Mouse (Mus musculus) MEL-GATA-1-ER (cell line): ENCODE data around the gene Xpnpep3.
A peak's percentile ranks its signal among the peaks of the same experiment; 100 is the strongest.

Experiments used
- DNase-seq: peaks from one replicate; pipeline ENCODE4 v3.0.0-alpha.2; 2012; ENCODE audit warnings: low read depth; ENCODE audit errors: extremely low read depth

Gene Xpnpep3

DNA sequence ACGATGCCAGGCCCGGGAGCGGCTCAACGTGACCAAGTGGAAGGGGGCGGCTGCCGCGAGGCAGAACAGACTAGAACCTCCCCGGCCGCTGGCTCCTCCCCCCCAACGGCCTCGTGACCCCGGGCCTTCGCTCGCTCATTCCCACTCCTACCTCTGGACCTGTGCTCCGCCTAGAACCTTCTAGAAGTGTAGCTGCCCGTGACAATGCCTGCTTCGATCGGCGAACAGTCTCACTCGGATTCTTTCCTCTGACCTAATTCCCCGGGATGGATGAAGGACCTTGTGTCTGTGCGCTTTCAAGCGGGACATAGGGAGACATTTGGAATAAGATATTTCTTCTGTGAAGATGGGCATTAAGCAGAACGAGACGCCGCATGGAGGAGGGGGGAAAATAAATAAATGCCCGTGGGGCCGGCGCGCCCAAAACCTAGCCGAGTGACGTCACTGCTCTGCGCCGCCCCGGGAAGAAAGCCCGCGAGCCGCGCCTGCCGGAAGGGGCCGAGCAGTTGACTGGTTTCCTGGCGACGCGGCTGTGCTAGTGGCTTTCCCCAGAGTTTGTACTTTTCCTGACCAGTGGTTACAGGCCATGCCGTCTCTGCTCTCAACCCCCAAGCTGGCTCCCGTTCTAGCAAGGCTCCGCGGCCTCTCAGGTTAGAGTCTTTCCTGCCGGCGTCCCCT, at the start of gene Xpnpep3, which contains the start of gene St13:
Xpnpep3 (plus strand) TSS at position 501 of the 678 bp plus-strand sequence.
St13 (minus strand) TSS at position 440 of the 678 bp plus-strand sequence.
- DNase-seq: peak; percentile 93

DNA sequence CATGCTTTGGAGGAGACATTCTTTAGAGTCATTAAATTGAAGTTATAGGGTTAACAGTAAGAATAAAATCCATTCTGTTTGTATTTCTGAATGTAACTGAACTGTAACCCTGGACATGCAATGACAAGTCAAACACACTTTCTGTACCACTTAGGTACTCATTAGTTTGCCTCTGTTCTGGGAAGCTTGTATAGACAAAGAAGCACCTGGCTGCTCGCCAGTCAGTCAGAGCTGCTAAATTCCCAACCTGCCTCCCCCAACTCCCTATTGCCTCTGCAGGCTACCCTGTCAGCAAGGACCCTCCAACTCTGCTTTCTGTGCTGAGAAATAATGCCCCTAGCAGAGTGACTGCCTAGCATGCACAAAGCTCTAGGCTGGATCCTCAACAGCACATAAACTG, 49.5 kb upstream of the Xpnpep3 start:
- DNase-seq: no peak

DNA sequence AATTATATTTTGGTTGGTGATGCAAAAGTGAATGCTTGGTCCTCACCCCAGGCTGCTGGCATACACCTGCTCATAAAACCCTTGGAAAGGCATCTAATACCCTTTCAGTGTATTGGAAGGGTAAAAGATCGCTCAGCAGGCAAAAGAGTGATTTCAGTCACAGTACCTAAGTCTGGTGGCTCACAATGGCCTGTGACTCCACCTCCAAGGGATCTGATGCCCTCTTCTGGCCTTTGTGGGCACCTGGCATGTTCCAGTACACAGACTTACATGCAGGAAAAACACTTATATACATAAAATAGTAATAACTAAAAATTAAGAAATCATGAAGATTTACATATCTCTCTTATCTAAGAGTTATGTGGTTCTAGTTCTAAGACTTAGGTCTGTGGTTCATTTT, 47.3 kb upstream of the Xpnpep3 start:
- no peak for DNase-seq

DNA sequence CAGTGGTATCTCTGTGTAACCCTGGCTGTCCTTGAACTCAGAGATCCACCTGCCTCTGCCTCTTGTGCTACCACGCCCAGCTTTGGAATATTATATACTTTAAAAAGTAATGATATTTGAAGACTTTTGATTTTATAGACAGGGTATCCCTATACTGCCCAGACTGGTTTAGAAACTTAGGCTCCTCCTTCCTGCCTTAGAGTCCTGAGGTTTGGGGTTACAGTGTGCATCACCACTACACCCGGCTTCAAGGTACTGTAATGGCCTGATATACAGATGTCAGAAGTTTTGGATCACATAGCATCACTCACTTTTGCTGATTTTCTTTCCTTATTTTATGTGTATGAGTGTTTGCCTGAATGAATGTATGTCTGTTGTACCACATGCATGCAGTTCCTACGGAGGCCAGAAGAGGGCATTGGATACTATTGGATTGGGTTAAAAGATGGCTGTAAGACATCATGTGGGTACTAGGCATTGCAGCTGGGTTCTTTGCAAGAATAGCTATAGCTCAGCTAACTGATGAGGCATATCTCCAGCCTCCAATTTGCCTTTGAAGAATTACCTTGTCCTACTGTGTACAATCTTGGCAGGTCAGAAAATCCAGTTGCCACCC, 44.7 kb upstream of the Xpnpep3 start:
- peak; percentile 60 for DNase-seq

DNA sequence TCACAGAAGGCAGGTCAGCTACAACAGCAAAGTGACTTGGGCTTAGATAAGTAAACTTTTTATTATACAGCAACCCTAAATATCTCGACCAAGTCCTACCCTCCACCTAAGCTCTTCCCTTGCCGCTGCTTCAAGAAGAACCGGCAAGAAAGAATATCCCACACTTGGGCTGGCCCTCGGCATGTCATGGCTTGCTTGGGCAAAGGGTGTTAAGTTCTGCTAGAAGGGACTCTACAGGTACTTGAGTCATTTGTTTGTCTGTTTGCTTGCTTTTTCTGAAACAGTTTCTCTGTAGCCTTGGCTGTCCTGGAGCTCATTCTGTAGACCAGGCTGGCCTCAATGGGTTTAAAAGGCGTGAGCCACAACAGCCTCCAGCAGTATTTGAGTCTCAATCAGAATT, 43.0 kb upstream of the Xpnpep3 start:
- no peak for DNase-seq

DNA sequence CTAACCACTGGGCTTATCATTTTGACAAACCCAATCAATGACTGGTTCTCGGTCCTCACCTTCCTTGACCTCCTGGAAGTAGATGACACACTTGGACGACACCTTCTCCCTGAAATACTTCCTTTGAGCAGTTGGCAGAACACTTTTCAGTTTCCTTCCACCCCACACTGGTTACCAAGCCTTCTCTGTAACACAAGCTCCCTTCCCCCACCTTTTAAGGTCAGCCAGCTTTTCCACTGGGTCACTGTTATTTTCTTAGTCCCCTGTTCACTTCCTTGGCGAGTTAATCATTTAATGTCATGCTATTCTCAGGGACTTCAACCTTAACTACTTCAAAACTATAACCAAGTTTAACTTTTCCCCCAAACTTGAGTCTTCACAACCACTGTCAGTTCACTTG, 41.0 kb upstream of the Xpnpep3 start:
- DNase-seq: no peak

DNA sequence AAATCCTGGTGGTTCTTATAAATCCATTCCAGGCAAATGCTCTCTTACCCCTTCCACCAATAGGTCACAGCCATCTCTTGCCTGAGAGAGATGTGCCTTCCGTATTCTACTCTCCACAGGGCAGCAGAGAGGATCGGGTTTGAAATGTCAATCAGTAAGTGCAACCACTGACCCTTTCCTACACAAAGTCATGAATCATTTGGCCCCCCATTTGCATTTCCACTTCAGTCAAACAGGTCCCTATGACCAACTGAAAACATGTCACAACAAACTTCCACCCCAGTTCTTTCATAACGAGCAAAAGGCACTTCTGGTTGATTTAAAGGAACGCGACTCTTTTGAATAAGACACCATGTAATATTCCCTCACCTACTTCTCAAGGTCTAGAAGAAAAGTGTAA, 40.5 kb upstream of the Xpnpep3 start:
- no peak for DNase-seq

DNA sequence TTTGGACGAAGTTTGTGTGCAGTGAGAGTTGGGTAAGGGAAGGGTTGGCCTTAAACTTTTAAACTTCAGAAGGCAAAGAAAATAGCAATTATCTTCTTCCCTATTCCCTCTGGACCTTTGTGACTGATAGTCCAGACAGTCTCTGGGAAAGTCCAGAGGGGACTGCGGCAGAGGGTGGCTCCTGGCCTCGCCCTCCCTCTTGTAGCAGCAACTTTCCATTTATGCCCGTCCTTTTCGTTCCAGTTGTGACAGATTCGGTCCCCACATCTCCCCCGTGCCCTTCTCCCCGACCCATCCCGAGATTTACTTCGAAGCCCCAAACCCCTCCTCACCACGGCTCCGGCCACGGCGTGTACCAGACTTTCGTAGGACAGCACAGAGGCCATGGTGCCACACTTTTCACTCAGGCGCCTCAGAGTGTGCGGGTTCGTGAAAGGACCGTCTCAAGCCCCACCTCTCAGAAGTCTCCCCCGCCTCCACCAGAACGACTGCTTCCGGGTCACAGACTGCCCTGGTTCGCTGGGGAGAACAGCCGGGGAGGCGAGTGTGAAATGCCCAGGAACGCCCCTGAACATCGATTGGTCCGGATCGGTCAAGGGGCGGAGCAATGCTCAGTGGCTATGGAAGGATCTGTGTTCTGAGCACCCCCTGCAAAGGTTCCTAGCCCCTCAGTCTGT, 39.5 kb upstream of the Xpnpep3 start, which contains the start of gene Slc25a17:
Slc25a17 (minus strand) TSS at position 468 of the 677 bp plus-strand sequence.
- DNase-seq: peak; percentile 89

DNA sequence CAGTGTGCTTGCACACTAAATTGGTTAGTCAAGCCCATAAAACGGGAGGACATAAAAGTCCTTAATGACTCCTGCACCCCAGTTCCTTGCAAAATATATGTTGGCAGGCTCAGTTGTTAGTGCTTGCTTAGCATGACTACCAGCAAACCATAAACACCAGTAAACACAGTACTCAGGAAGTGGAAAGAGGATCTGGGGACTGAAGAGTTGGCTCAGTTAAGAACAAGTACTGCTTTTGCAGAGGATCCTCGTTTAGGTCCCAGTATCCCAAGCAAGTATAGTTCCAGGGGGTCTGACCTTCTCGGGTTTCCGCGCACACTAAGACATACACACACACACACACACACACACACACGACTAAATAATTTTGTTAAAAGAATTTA, 38.9 kb upstream of the Xpnpep3 start:
- DNase-seq: peak; percentile 73

DNA sequence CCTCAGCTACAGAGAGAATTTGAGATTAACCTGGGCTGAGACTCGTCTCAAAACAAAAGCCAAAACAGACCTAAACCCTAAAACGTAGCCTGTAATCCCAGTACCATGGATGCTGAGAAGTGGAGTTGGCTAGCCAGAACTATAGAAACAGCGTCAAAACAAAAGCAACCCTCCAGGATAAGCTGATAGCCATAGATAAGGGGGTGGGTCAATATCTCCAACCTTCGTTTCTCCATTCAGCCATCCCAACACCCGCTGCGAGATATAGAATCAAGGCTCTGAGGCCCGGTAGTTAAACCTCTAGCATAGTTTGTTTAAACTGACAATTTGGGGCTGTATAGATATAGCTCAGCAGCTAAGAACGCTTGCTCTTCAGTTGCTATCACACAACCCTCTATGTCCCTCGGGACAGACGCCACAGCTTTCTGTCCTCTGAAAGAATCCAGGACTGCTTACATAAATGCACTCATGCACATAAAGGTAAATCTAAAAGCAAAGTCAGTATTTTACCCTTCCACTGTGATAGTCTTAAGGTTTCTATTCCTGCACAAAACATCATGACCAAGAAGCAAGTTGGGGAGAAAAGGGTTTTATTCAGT, 38.4 kb upstream of the Xpnpep3 start:
- peak; percentile 9 for DNase-seq

DNA sequence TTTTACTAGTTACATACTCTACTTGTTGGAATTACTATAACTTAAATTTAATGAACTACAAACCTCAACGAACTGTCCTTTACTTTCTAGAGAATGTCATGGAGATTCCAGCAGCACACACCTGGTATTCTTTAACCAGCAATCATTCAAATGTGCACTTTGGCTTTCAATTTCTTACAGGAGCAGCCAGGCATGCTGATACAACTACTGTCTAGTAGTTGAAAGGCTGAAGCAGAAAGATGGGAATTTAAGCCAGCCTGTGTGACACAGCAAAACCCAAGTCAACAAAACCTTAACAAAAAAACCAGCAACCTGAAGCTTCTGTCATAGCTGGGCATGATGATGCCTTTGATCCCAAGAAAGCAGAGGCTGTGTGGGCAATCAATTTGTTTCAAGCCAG, 37.4 kb upstream of the Xpnpep3 start:
- DNase-seq: no peak

DNA sequence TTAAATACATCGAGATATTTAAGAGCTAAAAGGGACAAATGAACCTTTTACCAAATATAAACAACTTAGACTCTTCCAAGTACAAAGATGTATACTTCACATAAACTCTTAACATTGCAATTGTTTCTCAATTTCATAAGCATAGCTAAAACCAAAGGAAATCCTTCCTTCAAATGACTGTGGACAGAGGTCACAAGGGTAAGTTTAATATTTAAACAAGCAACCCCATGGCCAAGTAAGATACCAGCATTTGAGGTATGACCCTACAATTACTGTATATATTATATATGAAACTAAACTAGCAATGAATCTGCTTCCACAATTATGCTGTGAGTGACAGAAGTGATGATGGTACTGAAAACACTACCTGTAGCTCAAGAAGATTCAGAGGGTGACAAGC, 35.7 kb upstream of the Xpnpep3 start:
- DNase-seq: no peak

DNA sequence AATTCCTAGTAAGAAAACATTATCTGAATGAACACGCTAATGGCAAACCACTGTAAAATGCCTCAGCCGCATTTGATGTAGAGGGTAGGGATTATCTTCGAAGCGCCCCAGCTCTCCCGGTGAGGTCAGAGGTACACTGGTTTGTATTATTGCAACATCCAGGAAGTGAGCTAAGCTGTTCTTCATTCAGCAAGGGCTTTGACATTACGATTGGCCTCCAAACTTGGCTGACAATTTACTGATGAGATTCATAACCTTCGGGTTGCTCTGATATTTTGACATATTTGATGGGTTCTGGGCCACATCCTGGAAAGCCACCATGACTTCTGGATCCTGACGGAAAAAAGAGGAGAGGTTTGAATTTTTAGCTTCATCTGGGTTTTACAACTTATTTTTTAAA, 34.7 kb upstream of the Xpnpep3 start:
- no peak for DNase-seq

DNA sequence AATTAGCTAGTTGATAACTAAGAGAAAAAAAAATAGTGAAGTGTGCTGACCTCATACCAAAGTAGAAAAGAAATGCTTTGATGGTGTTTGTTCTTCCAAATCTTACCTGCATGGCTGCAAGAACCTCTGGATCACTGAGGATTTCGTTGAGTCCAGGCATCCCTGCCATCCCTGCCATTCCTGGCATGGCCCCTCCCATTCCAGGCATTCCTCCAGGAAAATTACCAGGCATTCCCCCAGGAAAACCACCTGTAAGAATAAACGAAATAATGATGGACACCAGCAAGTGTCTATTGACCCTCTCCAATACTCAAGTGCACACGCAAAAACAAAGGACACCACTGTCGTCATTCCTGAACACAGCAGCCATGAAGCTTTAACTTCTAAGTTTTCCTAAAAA, 33.7 kb upstream of the Xpnpep3 start:
- DNase-seq: no peak

DNA sequence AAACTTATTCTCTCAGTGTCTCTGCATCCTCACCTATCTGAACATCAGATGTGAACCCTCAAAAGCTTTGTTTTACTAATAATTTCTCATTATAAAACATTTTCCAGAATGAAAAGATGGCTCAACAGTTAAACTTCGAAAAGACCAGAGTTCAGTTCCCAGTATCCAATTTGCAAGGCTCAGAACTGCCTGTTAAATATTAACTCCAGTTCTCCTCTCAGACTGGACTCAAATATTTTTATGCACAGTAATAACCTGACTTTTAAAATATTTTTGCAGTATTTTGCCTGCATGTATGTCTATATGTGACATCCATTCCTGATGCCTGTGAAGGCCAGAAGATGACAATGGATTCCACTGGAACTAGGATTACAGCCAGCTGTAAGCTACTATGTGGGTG, 31.3 kb upstream of the Xpnpep3 start:
- DNase-seq: no peak

DNA sequence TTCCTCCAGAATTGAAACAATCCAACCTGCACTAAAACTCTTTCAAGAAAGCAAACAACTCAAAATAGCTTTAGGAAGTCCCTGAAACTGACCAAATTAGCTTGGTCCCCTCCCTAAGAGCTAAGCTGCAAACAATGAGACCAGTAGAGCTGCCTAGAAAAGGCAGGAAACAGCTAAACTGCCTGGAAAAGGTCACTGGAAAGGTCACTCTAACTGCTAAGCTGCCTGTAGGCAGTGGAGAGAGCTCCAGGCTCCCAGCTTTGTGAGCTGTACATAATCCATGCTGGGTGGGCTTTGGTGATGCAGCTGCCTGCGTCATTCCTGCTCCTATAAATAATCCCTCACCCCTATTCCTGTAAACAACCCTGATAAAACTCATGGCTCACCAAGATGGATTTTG, 29.6 kb upstream of the Xpnpep3 start:
- no peak for DNase-seq

DNA sequence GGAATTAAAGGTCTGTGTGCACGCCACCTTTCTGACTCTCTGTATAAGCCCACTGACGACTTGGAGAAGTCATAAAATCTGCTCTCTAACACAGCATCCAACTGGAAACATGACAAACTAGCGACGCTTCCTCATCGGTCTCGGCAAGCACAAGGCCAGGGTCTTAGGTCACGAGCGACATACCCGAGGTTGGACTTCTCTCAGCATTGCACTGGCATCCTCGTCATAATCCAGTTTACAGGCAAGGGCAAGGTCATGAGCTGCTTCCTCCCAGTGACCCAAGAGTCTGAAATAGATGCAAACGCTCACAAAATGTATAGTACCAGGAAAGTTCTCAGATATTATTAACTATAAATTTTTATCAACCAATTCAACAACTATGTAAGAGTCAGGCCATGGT, 25.3 kb upstream of the Xpnpep3 start:
- DNase-seq: no peak

DNA sequence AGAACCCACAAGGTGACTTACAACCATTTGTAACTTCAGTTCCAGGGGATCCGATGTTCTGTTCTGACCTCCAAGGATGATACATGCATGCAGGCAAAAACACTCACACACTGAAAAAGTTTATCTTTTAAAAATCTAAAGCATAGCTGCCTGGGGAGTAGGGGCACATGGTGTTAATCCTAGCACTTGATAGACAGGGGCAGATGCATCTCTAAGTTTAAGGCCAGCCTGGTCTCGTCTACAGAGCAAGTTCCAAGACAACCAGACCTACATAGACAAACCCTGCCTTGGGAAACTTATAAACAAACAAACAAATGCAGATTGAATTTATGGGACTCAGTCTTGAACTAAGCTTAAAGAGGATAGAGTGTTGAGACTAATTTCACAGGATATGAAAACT, 21.1 kb upstream of the Xpnpep3 start:
- DNase-seq: no peak

DNA sequence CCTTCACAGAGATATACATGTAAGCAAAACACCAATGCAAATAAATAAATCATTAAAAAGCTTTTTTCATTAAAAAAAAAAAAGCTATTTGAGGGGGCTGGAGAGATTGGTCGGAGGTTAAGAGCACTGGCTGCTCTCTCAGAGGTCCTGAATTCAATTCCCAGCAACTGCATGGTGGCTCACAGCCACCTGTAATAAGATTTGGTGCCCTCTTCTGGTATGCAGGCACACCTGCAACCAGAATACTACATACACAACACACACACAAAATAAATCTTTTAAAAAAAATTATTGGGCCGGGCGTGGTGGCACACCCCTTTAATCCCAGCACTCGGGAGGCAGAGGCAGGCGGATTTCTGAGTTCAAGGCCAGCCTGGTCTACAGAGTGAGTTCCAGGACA, 13.6 kb upstream of the Xpnpep3 start:
- DNase-seq: peak; percentile 6

DNA sequence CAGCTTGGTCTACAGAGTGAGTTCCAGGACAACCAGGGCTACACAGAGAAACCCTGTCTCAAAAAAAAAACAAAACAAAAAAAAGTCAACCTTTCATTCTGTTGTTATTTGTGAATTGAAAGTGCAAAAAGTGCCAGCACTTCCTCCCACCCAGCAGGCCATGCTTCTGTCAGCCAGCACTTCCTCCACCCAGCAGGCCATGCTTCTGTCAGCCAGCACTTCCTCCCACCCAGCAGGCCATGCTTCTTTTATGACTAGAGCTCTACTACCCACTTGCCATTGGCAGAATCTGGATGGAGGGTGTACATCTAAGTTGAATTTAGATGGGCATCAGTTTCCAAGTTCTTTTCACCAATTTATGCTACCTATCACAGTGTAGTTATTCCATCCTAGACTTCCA, 6.9 kb upstream of the Xpnpep3 start:
- peak; percentile 51 for DNase-seq

DNA sequence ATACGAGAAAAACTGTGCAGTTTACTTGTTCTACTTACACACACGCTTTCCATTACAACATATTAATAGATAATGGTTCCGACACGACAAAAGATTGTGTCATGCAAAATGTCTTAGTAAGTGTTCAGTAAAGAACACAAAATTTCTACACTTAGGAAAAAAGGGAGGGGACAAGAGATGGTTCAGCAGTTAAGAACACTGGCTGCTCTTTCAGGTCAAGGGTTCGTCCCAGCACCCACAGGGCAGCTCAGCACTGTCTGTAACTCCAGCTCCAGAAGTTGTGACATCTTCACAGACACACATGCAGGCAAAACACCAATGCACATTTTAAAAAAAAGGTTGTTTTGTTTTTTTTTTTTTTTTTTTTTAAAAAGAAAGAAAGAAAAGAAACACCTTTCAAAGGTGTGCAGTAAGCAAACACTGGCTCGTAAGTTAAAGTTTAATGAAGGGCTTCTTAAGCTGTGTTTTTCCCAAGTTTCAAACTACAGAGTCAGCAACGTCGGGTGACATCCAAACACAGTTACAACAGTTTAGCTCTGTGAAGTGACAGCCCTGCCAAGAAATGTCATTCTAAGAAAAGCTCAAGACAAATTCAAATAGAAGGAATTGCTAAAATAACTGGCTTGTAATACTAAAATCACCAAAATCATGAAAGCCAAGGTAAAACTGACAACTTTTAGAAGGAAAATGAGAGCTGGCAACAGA, 5.6 kb upstream of the Xpnpep3 start:
- DNase-seq: no peak

DNA sequence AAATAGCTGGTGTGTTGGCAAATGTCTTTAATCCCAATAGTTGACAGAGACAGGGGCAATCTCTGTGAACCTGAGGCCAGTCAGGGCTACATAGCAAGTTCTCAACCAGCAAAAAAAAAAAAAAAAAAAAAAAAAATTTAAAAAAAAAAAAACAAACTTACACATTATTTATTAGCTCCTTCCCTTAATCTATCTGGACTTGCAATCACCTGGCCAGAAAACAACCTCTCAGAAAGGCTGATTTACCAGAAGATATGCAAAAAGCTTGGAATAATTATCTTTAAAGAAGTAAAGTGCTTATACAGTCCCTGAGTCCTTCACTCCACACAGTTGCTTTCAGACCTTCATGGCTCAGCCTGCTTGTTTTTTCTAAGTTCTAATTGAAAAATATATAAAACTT, 1.7 kb upstream of the Xpnpep3 start:
- no peak for DNase-seq
